Mouse (Mus musculus) mature B cell (primary cell): ENCODE results near the gene Lysmd4.

Experiments used
- in situ Hi-C: fragments of 300-500 bp; cut with MboI; formaldehyde crosslinking; loops from 2 replicates; pipeline ENCODE4 v1.14.3; 2019

Gene Lysmd4

GRCm38 (mm10) chr7:67313200-67313599 lies 90.9 kb downstream of the Lysmd4 start:
- in situ Hi-C loops = no loop called here

- in situ Hi-C loops = no loop called here
Measured at GRCm38 (mm10) chr7:67318697-67319096, 96.4 kb downstream of the Lysmd4 start.

- in situ Hi-C loops = no loop called here
Measured at GRCm38 (mm10) chr7:67320359-67320758, 98.0 kb downstream of the Lysmd4 start.

- in situ Hi-C loops = no loop called here
Measured at GRCm38 (mm10) chr7:67342067-67342625, 119.8 kb downstream of the Lysmd4 start.

GRCm38 (mm10) chr7:67344443-67344842 lies 122.1 kb downstream of the Lysmd4 start:
- in situ Hi-C loops = no loop called here

GRCm38 (mm10) chr7:67352989-67353388 lies 130.6 kb downstream of the Lysmd4 start:
- in situ Hi-C loops = loop anchor here (25.0 kb wide), 1 partner anchor 116 kb away; no protein-coding TSS in a partner anchor

- in situ Hi-C loops = loop anchor here (25.0 kb wide), 1 partner anchor 116 kb away; no protein-coding TSS in a partner anchor
Measured at GRCm38 (mm10) chr7:67353667-67354066, 131.3 kb downstream of the Lysmd4 start.

GRCm38 (mm10) chr7:67355870-67356269 lies 133.5 kb downstream of the Lysmd4 start:
- in situ Hi-C loops = loop anchor here (25.0 kb wide), 1 partner anchor 119 kb away; no protein-coding TSS in a partner anchor
